Mouse (Mus musculus) small intestine, adult 2 months (tissue): ENCODE data around the gene Zfp804b. TPM values are rescaled to one million over a fixed set of nuclear protein-coding genes. Genes with fewer than 3 reads are reported as not detected.
"Not testable (repeated sequence)": the region's sequence is repeated elsewhere in the genome, so short reads cannot be mapped to it uniquely, and the experiment has no call there.

Experiments
- H3K27ac ChIP-seq: fragments of 200-500 bp; 2 replicates; pipeline ENCODE4 v1.5.1; 2012; ENCODE audit warnings: low read depth, low read length, control low read depth, inconsistent platforms; ENCODE audit not compliant: insufficient read depth
- H3K27me3 ChIP-seq: fragments of 200-500 bp; 2 replicates; pipeline ENCODE4 v1.6.1; 2012; ENCODE audit warnings: mild to moderate bottlenecking, moderate library complexity, low read length, inconsistent platforms; ENCODE audit not compliant: control insufficient read depth, insufficient read depth
- H3K36me3 ChIP-seq: fragments of 200-500 bp; 2 replicates; pipeline ENCODE4 v1.6.1; 2012; ENCODE audit warnings: mild to moderate bottlenecking, low read length, control low read depth, inconsistent platforms; ENCODE audit not compliant: control insufficient read depth, insufficient read depth
- H3K4me1 ChIP-seq: fragments of 200-500 bp; 2 replicates; pipeline ENCODE4 v1.6.1; 2012; ENCODE audit warnings: low read length, inconsistent platforms, mixed read lengths; ENCODE audit not compliant: control insufficient read depth, insufficient read depth, insufficient read length
- H3K4me3 ChIP-seq: fragments of 200-500 bp; 2 replicates; pipeline ENCODE4 v1.5.1; 2012; ENCODE audit warnings: low read depth, mild to moderate bottlenecking, control low read depth, inconsistent platforms, low read length, moderate library complexity
- CTCF ChIP-seq: fragments of 200-500 bp; IDR thresholded peaks from 2 replicates; pipeline ENCODE4 v1.5.1; 2012; ENCODE audit warnings: low read depth, mild to moderate bottlenecking, control low read depth, inconsistent platforms, low read length, moderate library complexity, mixed read lengths; ENCODE audit not compliant: insufficient replicate concordance, insufficient read length; ENCODE audit errors: extremely low read depth
- POLR2A ChIP-seq: fragments of 200-500 bp; IDR thresholded peaks from 2 replicates; pipeline ENCODE4 v1.6.1; 2012; ENCODE audit warnings: low read depth, mild to moderate bottlenecking, control low read depth, inconsistent platforms, low read length, moderate library complexity
- WGBS: fragments of 180-500 bp; shearing (Covaris S2); methylation state at CpG from one replicate; pipeline ENCODE4 v1.1.7; 2018; 5-methylcytosine and 5-hydroxymethylcytosine counted together
- polyA plus RNA-seq: library from polyadenylated mRNA; depleted of rRNA; stranded (reverse); fragments of >200 nt; gene quantifications from 2 replicates; pipeline ENCODE4 v1.2.3, GENCODE M21; 2012; rRNA removed

Gene Zfp804b
- not detected in 2 replicates for polyA plus RNA-seq

DNA sequence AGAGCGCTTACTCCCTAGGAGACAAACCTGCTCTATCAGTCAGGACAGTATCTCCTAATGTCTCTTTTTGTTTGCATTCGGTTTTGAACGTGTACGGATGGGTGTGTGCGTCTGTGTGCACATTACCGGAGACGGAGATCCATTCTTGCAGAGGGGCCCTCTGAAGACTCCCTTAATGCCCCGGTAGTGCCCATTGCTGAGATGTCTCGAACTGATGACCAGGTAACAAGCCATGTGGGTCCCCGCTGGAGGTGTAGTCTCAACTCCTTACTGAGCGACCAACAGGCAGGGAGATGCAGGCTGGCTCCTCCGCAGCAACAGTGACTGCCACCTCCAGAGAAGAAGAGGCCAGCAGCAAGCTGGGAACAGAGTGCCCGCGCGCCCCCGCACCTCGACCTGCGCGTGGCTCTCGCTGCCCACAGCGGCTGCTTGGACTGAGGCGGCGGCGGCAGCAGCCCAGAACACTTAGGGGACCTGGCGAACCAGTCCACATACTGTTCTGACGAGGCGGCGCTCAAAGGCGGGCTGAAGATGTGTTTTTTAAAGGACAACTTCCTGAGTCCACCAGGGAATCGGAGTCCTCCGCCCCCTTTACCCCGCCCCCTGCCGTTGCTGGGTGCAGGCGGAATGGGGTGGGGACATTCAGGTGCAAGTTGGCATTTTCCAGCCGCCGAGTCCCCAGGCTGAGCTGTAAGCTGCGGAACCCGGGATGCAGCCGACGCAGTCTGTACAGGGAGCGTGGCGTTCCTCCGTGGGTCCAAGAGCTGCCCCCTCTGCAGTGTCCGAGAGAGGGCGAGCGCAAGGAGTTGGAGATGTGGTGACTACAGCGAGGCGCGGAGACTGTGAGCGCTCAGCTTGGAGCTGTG, at the start of gene Zfp804b:
Zfp804b (minus strand) TSS at position 612 of the 866 bp plus-strand sequence.
- no peak for TF ChIP-seq CTCF
- no peak for TF ChIP-seq POLR2A
- Histone ChIP-seq H3K4me3 (peak within 1 kb of the TSS; percentile 42), H3K27ac (no peak within 1 kb of the TSS), H3K4me1 (no peaks in the 10 kb centered on the region; the same call in 1 of the 2 replicates), H3K27me3 (no peaks in the 10 kb centered on the region), H3K36me3 (no peaks in the 10 kb centered on the region)
- 3% methylated on average over 50 of the region's 50 CpGs for WGBS

DNA sequence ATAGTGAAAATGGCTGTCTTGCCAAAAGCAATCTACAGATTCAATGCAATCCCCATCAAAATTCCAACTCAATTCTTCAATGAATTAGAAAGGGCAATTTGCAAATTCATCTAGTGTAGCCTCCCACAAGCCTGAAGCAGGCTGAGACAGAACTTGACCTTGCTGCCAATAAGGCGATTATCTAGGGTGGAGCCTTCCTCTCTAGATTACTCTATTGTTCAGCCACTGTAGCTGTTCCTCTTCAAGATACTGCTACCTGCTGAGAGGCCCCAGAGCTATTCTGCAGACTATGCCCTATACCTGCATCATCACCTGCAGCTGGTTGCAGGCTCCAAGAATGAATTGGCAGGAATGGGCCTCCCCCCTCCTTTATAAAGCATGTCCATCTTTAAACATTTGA, 20.1 kb upstream of the Zfp804b start:
- H3K4me3 ChIP-seq, H3K27me3 ChIP-seq, H3K27ac ChIP-seq, H3K36me3 ChIP-seq, H3K4me1 ChIP-seq: not testable (repeated sequence)
- 86% methylated on average over 1 of the region's 1 CpGs for WGBS

GRCm38 (mm10) chr5:7345011-7345389, 444 bp upstream of the Zfp804b start:
- no peaks in the 10 kb centered on the region; the same call in 1 of the 2 replicates for H3K4me1 ChIP-seq
- H3K27me3 ChIP-seq = no peaks in the 10 kb centered on the region
- TF ChIP-seq CTCF (no peak), POLR2A (no peak)
- H3K27ac ChIP-seq = no peak overlapping the region
- 5% methylated on average over 11 of the region's 11 CpGs for WGBS
- no peaks in the 10 kb centered on the region for H3K36me3 ChIP-seq
- H3K4me3 ChIP-seq = peak overlapping the region; percentile 42

DNA sequence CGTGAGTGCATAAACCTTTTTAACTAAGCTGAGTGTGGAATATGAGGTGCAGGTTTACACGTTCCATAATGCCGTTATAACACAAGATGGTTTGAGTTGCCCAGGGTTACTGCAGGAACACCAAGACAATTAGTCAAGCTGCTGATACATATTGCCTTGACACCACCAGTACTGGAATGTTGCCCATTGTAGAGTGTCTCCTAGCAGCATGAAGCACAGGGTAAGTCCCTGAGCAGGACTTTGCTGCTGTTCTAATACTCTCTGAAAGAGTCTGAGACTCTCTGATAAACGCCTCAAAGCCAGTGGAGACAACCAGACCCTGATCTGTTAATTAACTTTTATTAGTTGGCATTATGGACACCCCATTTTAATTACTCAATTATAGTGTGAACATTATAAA, 19.0 kb downstream of the Zfp804b start:
- WGBS = 80% methylated on average over 4 of the region's 4 CpGs
- Histone ChIP-seq H3K27ac (no peak overlapping the region), H3K4me3 (no peak overlapping the region), H3K27me3 (no peaks in the 10 kb centered on the region), H3K36me3 (no peaks in the 10 kb centered on the region), H3K4me1 (no peaks in the 10 kb centered on the region)
- TF ChIP-seq POLR2A = no peak
- TF ChIP-seq CTCF = no peak

- no peak for TF ChIP-seq CTCF
- TF ChIP-seq POLR2A = no peak
- Histone ChIP-seq H3K4me3 (no peak within 1 kb of the TSS), H3K4me1 (no peaks in the 10 kb centered on the region), H3K27me3 (no peaks in the 10 kb centered on the region), H3K27ac (no peak within 1 kb of the TSS), H3K36me3 (no peaks in the 10 kb centered on the region)
- WGBS = 75% methylated on average over 1 of the region's 1 CpGs
Measured at GRCm38 (mm10) chr5:7303819-7304218, 40.7 kb downstream of the Zfp804b start, which contains the start of gene Tex47. Gene Tex47 (plus strand): TSS chr5:7304119.

- no peaks in the 10 kb centered on the region for H3K4me1 ChIP-seq
- 70% methylated on average over 1 of the region's 1 CpGs for whole genome bisulfite sequencing
- TF ChIP-seq CTCF (no peak), POLR2A (no peak)
- H3K27ac ChIP-seq = no peak overlapping the region
- H3K27me3 ChIP-seq = no peaks in the 10 kb centered on the region
- no peak overlapping the region for H3K4me3 ChIP-seq
- H3K36me3 ChIP-seq = no peaks in the 10 kb centered on the region
Measured at GRCm38 (mm10) chr5:7302969-7303368, 41.6 kb downstream of the Zfp804b start.

DNA sequence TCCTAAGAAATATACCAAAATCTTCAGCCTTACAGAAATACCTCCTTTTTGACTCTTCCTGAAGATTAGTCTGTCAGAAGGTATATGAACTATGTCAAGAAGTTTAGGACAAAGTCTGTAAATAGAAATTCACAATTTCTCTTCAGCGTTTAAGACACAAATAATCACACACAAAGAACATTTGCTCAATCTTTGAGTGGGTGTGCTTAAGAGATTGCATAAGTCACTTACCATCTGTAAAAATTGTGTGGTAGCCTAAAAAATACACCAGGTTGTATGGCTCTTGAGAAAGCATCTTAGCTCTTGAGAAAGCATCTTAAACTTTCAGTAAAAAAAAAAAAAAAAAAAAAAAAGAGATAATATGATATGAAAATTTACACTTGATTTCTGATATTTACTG, 60.2 kb downstream of the Zfp804b start:
- H3K36me3 ChIP-seq = no peaks in the 10 kb centered on the region
- 75% methylated on average over 1 of the region's 1 CpGs for WGBS
- TF ChIP-seq CTCF (no peak), POLR2A (no peak)
- H3K27ac ChIP-seq = no peak overlapping the region
- no peaks in the 10 kb centered on the region for H3K4me1 ChIP-seq
- no peak overlapping the region for H3K4me3 ChIP-seq
- no peaks in the 10 kb centered on the region for H3K27me3 ChIP-seq
